Mouse (Mus musculus) myocyte (in vitro differentiated cells): ENCODE results near the gene Lrrc36. TPM values are rescaled to one million over a fixed set of nuclear protein-coding genes. Genes with fewer than 3 reads are reported as not detected.

Experiments
- H3K27me3 ChIP-seq: one replicate; pipeline ENCODE4 v1.6.1; 2011; ENCODE audit not compliant: control insufficient read depth, insufficient read depth, insufficient read length
- H3K36me3 ChIP-seq: one replicate; pipeline ENCODE4 v1.6.1; 2011; ENCODE audit not compliant: control insufficient read depth, insufficient read depth
- H3K4me2 ChIP-seq: one replicate; pipeline ENCODE4 v1.6.1; 2011; ENCODE audit warnings: low read depth, control low read depth
- H3K4me3 ChIP-seq: one replicate; pipeline ENCODE4 v1.5.1; 2011; ENCODE audit warnings: mild to moderate bottlenecking, control low read depth, moderate library complexity
- H3K79me2 ChIP-seq: one replicate; pipeline ENCODE4 v1.6.1; 2011; ENCODE audit not compliant: control insufficient read depth, insufficient read depth
- H3ac ChIP-seq: one replicate; pipeline ENCODE4 v1.6.1; 2011; ENCODE audit not compliant: control insufficient read depth, insufficient read length
- CEBPB ChIP-seq: IDR thresholded peaks from 2 replicates; pipeline ENCODE4 v1.6.1; 2011; ENCODE audit warnings: mild to moderate bottlenecking, moderate library complexity; ENCODE audit not compliant: poor library complexity, insufficient read depth, severe bottlenecking
- E2F4 ChIP-seq: IDR thresholded peaks from one replicate; pipeline ENCODE4 v1.6.1; 2011; ENCODE audit warnings: mild to moderate bottlenecking, control low read depth, moderate library complexity; ENCODE audit not compliant: insufficient read depth
- MAX ChIP-seq: IDR thresholded peaks from one replicate; pipeline ENCODE4 v1.6.1; 2011; ENCODE audit warnings: low read depth, mild to moderate bottlenecking, control low read depth
- MYOD1 ChIP-seq, 3 experiments: IDR thresholded peaks; one replicate each; pipeline ENCODE4 v1.6.1; 2011; ENCODE audit warnings: control low read depth in 2 of 3, low read depth in 2 of 3, mild to moderate bottlenecking in 2 of 3, moderate library complexity in 1 of 3; ENCODE audit not compliant: insufficient read length in 2 of 3, control insufficient read depth in 1 of 3
- MYOG ChIP-seq, 3 experiments: IDR thresholded peaks; one replicate each; pipeline ENCODE4 v1.6.1; 2011; ENCODE audit warnings: control low read depth in 2 of 3, low read depth in 2 of 3, mild to moderate bottlenecking in 2 of 3; ENCODE audit not compliant: insufficient read length in 2 of 3, control insufficient read depth in 1 of 3, insufficient read depth in 1 of 3
- POLR2A ChIP-seq: IDR thresholded peaks from one replicate; pipeline ENCODE4 v1.6.1; 2011; ENCODE audit warnings: low read depth, mild to moderate bottlenecking, control low read depth, moderate library complexity; ENCODE audit not compliant: insufficient read length
- POLR2AphosphoS2 ChIP-seq: IDR thresholded peaks from one replicate; pipeline ENCODE4 v1.6.1; 2011; ENCODE audit warnings: low read depth, control low read depth; ENCODE audit not compliant: insufficient read length
- REST ChIP-seq: IDR thresholded peaks from one replicate; pipeline ENCODE4 v1.6.1; 2011; ENCODE audit warnings: mild to moderate bottlenecking, control low read depth, moderate library complexity; ENCODE audit not compliant: insufficient read depth, insufficient read length
- SRF ChIP-seq: IDR thresholded peaks from one replicate; pipeline ENCODE4 v1.6.1; 2011; ENCODE audit warnings: low read depth; ENCODE audit not compliant: control insufficient read depth, insufficient read length
- TCF12 ChIP-seq: IDR thresholded peaks from one replicate; pipeline ENCODE4 v1.6.1; 2011; ENCODE audit warnings: mild to moderate bottlenecking, control low read depth; ENCODE audit not compliant: poor library complexity, insufficient read depth, severe bottlenecking
- TCF3 ChIP-seq: IDR thresholded peaks from one replicate; pipeline ENCODE4 v1.6.1; 2011; ENCODE audit warnings: low read depth, control low read depth; ENCODE audit not compliant: insufficient read length
- USF1 ChIP-seq: IDR thresholded peaks from one replicate; pipeline ENCODE4 v1.6.1; 2011; ENCODE audit warnings: low read depth, mild to moderate bottlenecking, control low read depth, moderate library complexity
- polyA plus RNA-seq: library from polyadenylated mRNA; unstranded; fragments of >200 nt; fragmentation: generic; extraction: Trizol; gene quantifications from one replicate; pipeline ENCODE4 v1.2.1, GENCODE M21; 2012; ENCODE audit warnings: missing spikeins

The Lrrc36 gene
- polyA plus RNA-seq, 1 experiment = not detected

- no peak for TF ChIP-seq MYOG (IDR thresholded peaks at IDR 0.05; ENCODE audit: control insufficient read depth in 1 of 3, insufficient read depth in 1 of 3, insufficient read length in 2 of 3, low read depth in 2 of 3)
- no peak for TF ChIP-seq E2F4
- TF ChIP-seq USF1 = no peak
- no peak for TF ChIP-seq TCF12
- TF ChIP-seq TCF3 = no peak
- no peak for TF ChIP-seq MYOD1 (IDR thresholded peaks at IDR 0.05; ENCODE audit: control insufficient read depth in 1 of 3, insufficient read length in 2 of 3, low read depth in 2 of 3)
- no peak for TF ChIP-seq POLR2AphosphoS2
- no peak for TF ChIP-seq POLR2A
- no peak for TF ChIP-seq SRF
- no peak for TF ChIP-seq REST
- no peak for TF ChIP-seq CEBPB
- Histone ChIP-seq H3K79me2 (no peaks in the 10 kb centered on the region), H3K4me2 (no peak overlapping the region), H3K36me3 (no peaks in the 10 kb centered on the region), H3K4me3 (no peak overlapping the region), H3ac (no peak overlapping the region), H3K27me3 (no peaks in the 10 kb centered on the region)
Measured at GRCm38 (mm10) chr8:105476161-105476560, 62.8 kb downstream of the Lrrc36 start.

- TF ChIP-seq MYOD1 (IDR thresholded peaks at IDR 0.05; ENCODE audit: control insufficient read depth in 1 of 3, insufficient read length in 2 of 3, low read depth in 2 of 3) (peak in 1 of 3 experiments; percentile 5), MYOG (IDR thresholded peaks at IDR 0.05; ENCODE audit: control insufficient read depth in 1 of 3, insufficient read depth in 1 of 3, insufficient read length in 2 of 3, low read depth in 2 of 3) (peak in 1 of 3 experiments; percentile 39), TCF12 (no peak)
- Histone ChIP-seq H3K4me3 (no peak overlapping the region), H3K79me2 (no peaks in the 10 kb centered on the region), H3K36me3 (no peaks in the 10 kb centered on the region), H3ac (no peak overlapping the region), H3K4me2 (no peak overlapping the region), H3K27me3 (no peaks in the 10 kb centered on the region)
Measured at GRCm38 (mm10) chr8:105476628-105477413, 63.5 kb downstream of the Lrrc36 start.

- H3K4me2 ChIP-seq = no peak overlapping the region
- no peak overlapping the region for H3K4me3 ChIP-seq
- no peaks in the 10 kb centered on the region for H3K79me2 ChIP-seq
- no peaks in the 10 kb centered on the region for H3K27me3 ChIP-seq
- no peaks in the 10 kb centered on the region for H3K36me3 ChIP-seq
- H3ac ChIP-seq = no peak overlapping the region
- TF ChIP-seq TCF12 = no peak
- TF ChIP-seq E2F4 = no peak
- no peak for TF ChIP-seq MYOG (IDR thresholded peaks at IDR 0.05; ENCODE audit: control insufficient read depth in 1 of 3, insufficient read depth in 1 of 3, insufficient read length in 2 of 3, low read depth in 2 of 3)
- no peak for TF ChIP-seq USF1
- TF ChIP-seq TCF3 = no peak
- no peak for TF ChIP-seq REST
- TF ChIP-seq SRF = no peak
Measured at GRCm38 (mm10) chr8:105477792-105478191, 64.4 kb downstream of the Lrrc36 start.

DNA sequence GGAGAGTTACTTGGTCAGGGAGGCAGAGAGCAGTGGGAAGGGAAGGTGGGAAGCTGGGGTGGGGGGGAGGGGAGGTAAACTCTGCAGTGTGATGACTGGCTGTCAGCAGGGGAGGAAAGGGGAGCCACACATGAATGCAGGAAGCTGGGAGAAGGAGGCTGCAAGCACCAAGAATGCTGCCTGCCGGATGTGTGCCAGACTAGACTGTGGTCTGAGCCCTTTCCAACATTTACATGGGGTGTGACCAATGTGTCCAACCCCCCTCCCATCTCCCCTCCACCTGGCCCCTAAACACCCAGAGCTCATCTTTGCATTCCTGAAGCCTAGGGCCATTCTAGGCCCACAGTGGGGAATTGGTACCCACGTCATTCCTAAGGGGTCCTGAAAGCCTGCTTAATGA, 67.6 kb downstream of the Lrrc36 start:
- Histone ChIP-seq H3K79me2 (no peaks in the 10 kb centered on the region), H3K27me3 (no peaks in the 10 kb centered on the region), H3ac (no peak overlapping the region), H3K4me2 (peak overlapping the region; percentile 2), H3K36me3 (peaks cover 4% of the 10 kb centered on the region), H3K4me3 (no peak overlapping the region)
- peak; percentile 7 for TF ChIP-seq POLR2A
- TF ChIP-seq POLR2AphosphoS2 = no peak
- TF ChIP-seq TCF12 = no peak
- no peak for TF ChIP-seq REST
- peak in 1 of 3 experiments; percentile 14 for TF ChIP-seq MYOD1 (IDR thresholded peaks at IDR 0.05; ENCODE audit: control insufficient read depth in 1 of 3, insufficient read length in 2 of 3, low read depth in 2 of 3)

- no peaks in the 10 kb centered on the region for H3K27me3 ChIP-seq
- TF ChIP-seq MAX = no peak
- TF ChIP-seq SRF = no peak
- no peak for TF ChIP-seq E2F4
- no peak for TF ChIP-seq USF1
- TF ChIP-seq POLR2AphosphoS2 = no peak
- no peak for TF ChIP-seq TCF12
- no peak for TF ChIP-seq REST
- no peak for TF ChIP-seq POLR2A
- TF ChIP-seq MYOG (IDR thresholded peaks at IDR 0.05; ENCODE audit: control insufficient read depth in 1 of 3, insufficient read depth in 1 of 3, insufficient read length in 2 of 3, low read depth in 2 of 3) = no peak
- peaks cover 8% of the 10 kb centered on the region for H3K36me3 ChIP-seq
- no peak overlapping the region for H3ac ChIP-seq
- H3K4me2 ChIP-seq = peak overlapping the region; percentile 2
- no peaks in the 10 kb centered on the region for H3K79me2 ChIP-seq
- H3K4me3 ChIP-seq = no peak overlapping the region
Measured at GRCm38 (mm10) chr8:105481453-105481852, 68.1 kb downstream of the Lrrc36 start.
